In genomic region chr1:24143504-24143903, GRCm38 (mm10) we compare ENCODE assay signal across 32 mouse cellular contexts. TPM values are rescaled to one million over a fixed set of nuclear protein-coding genes. Genes with fewer than 3 reads are reported as not detected.
DNase-seq lines count a peak whose midpoint lies in the region; ATAC-seq and TF ChIP-seq lines count a peak whose summit lies in the region.
"Had no signal": no experiment of that assay in that cellular context is flagged by ENCODE, and none has a peak within 500 bp of the region (broad histone marks: within the 10 kb centered on the region; RNA-seq: fewer than 3 reads in every experiment).

No protein-coding gene starts in this region.

- H3K36me3 ChIP-seq in forebrain, embryonic 15.5 days = no peaks in the 10 kb centered on the region
- H3K36me3 ChIP-seq in forebrain, embryonic 12.5 days (replicated peaks) = no peaks in the 10 kb centered on the region
- H3K36me3 ChIP-seq in hindbrain, postnatal 0 days (ENCODE audit: insufficient read depth, low read length) = no peaks in the 10 kb centered on the region
- no peaks in the 10 kb centered on the region for H3K36me3 ChIP-seq in hindbrain, embryonic 13.5 days
- no peaks in the 10 kb centered on the region for H3K36me3 ChIP-seq in limb, embryonic 10.5 days
- H3K36me3 ChIP-seq: embryonic facial prominence, embryonic 10.5 days; embryonic facial prominence, embryonic 13.5 days; G1E; hindbrain, embryonic 12.5 days had no signal

- no peak overlapping the region for H3K27ac ChIP-seq in forebrain, embryonic 15.5 days (replicated peaks)
- H3K27ac ChIP-seq in forebrain, embryonic 12.5 days = no peak overlapping the region
- H3K27ac ChIP-seq in hindbrain, postnatal 0 days = no peak overlapping the region
- no peak overlapping the region for H3K27ac ChIP-seq in hindbrain, embryonic 13.5 days
- peak overlapping the region; percentile 50 for H3K27ac ChIP-seq in limb, embryonic 10.5 days
- H3K27ac ChIP-seq: embryonic facial prominence, embryonic 10.5 days; embryonic facial prominence, embryonic 13.5 days; gastrocnemius, adult 2 months; hindbrain, embryonic 12.5 days had no signal

- no peaks in the 10 kb centered on the region for H3K9me3 ChIP-seq in forebrain, embryonic 15.5 days
- H3K9me3 ChIP-seq in forebrain, embryonic 12.5 days = no peaks in the 10 kb centered on the region
- no peaks in the 10 kb centered on the region for H3K9me3 ChIP-seq in hindbrain, postnatal 0 days (ENCODE audit: low read length)
- no peaks in the 10 kb centered on the region for H3K9me3 ChIP-seq in hindbrain, embryonic 13.5 days
- H3K9me3 ChIP-seq in limb, embryonic 10.5 days (replicated peaks) = no peaks in the 10 kb centered on the region
- H3K9me3 ChIP-seq: embryonic facial prominence, embryonic 10.5 days; embryonic facial prominence, embryonic 13.5 days; G1E; hindbrain, embryonic 12.5 days had no signal

- H3K27me3 ChIP-seq in forebrain, embryonic 15.5 days = no peaks in the 10 kb centered on the region
- no peaks in the 10 kb centered on the region for H3K27me3 ChIP-seq in forebrain, embryonic 12.5 days
- H3K27me3 ChIP-seq in hindbrain, postnatal 0 days (ENCODE audit: insufficient read depth, low read length) = no peaks in the 10 kb centered on the region
- H3K27me3 ChIP-seq in hindbrain, embryonic 13.5 days = no peaks in the 10 kb centered on the region
- H3K27me3 ChIP-seq in limb, embryonic 10.5 days (ENCODE audit: low read depth, poor library complexity, severe bottlenecking) = no peaks in the 10 kb centered on the region
- H3K27me3 ChIP-seq: CH12.LX; embryonic facial prominence, embryonic 13.5 days; hindbrain, embryonic 12.5 days had no signal

- peak; percentile 10 for DNase-seq in hindbrain, postnatal 0 days (ENCODE audit: low spot score)
- DNase-seq in brain, adult 2 months (ENCODE audit: low read depth, low spot score) = peak; percentile 33
- no peak for DNase-seq in limb, embryonic 10.5 days (ENCODE audit: low spot score)
- no peak for DNase-seq in urinary bladder, adult 18-20 months (ENCODE audit: low spot score in 2 of 2)
- DNase-seq: adrenal gland, postnatal 10 days; adrenal gland, postnatal 36 days; B cell, adult 2 months; cerebellum, adult 11-12 months; cerebellum, adult 8-10 months; cerebellum, postnatal 10 days; cerebellum, postnatal 36 days; embryo, embryonic 11 days; gastrocnemius, adult 2 months; gastrocnemius, postnatal 14 days; heart, adult 11 months had no signal

- no peak for TF ChIP-seq CTCF in hindbrain, postnatal 0 days (IDR thresholded peaks at IDR 0.05; ENCODE audit: low read depth)

- 76% methylated on average over 8 of the region's 8 CpGs for WGBS in forebrain, embryonic 15.5 days
- WGBS in forebrain, embryonic 12.5 days = 81% methylated on average over 8 of the region's 8 CpGs
- 71% methylated on average over 8 of the region's 8 CpGs for WGBS in hindbrain, postnatal 0 days
- WGBS in hindbrain, embryonic 13.5 days = 72% methylated on average over 8 of the region's 8 CpGs
- 87% methylated on average over 8 of the region's 8 CpGs for WGBS in limb, embryonic 10.5 days

- no peak overlapping the region for H3K4me2 ChIP-seq in forebrain, embryonic 15.5 days (replicated peaks)
- H3K4me2 ChIP-seq in forebrain, embryonic 12.5 days = no peak overlapping the region
- no peak overlapping the region for H3K4me2 ChIP-seq in hindbrain, postnatal 0 days (ENCODE audit: low read depth, low read length)
- no peak overlapping the region for H3K4me2 ChIP-seq in hindbrain, embryonic 13.5 days
- H3K4me2 ChIP-seq: embryonic facial prominence, embryonic 13.5 days; heart, embryonic 11.5 days; hindbrain, embryonic 12.5 days had no signal

- 0 out of 2 replicates have a peak, but pooled peaks have one; percentile 51 for ATAC-seq in forebrain, embryonic 15.5 days (replicated peaks)
- ATAC-seq in forebrain, embryonic 12.5 days (ENCODE audit: low FRiP score) = no peak
- ATAC-seq in hindbrain, postnatal 0 days = no peak
- no peak for ATAC-seq in hindbrain, embryonic 13.5 days (ENCODE audit: low FRiP score)
- ATAC-seq: hindbrain, embryonic 16.5 days; inflammation-experienced regulatory T-cells, adult 6 months; intestine, embryonic 16.5 days; Patski had no signal

- peaks cover 8% of the 10 kb centered on the region; the same call in 1 of the 2 replicates for H3K4me1 ChIP-seq in forebrain, embryonic 15.5 days
- H3K4me1 ChIP-seq in forebrain, embryonic 12.5 days = 0 out of 2 replicates have a peak, but pooled peaks cover 5% of the 10 kb centered on the region
- H3K4me1 ChIP-seq in hindbrain, postnatal 0 days (ENCODE audit: insufficient read depth, low read length) = no peaks in the 10 kb centered on the region
- H3K4me1 ChIP-seq in hindbrain, embryonic 13.5 days (replicated peaks) = no peaks in the 10 kb centered on the region
- H3K4me1 ChIP-seq in limb, embryonic 10.5 days = peaks cover 11% of the 10 kb centered on the region; the same call in 1 of the 2 replicates
- H3K4me1 ChIP-seq: embryonic facial prominence, embryonic 10.5 days; embryonic facial prominence, embryonic 13.5 days; hindbrain, embryonic 12.5 days had no signal

- no peak overlapping the region for H3K9ac ChIP-seq in forebrain, embryonic 15.5 days (replicated peaks)
- no peak overlapping the region for H3K9ac ChIP-seq in forebrain, embryonic 12.5 days
- H3K9ac ChIP-seq in hindbrain, postnatal 0 days (replicated peaks; ENCODE audit: low read length) = no peak overlapping the region
- H3K9ac ChIP-seq in hindbrain, embryonic 13.5 days = no peak overlapping the region
- H3K9ac ChIP-seq: embryonic facial prominence, embryonic 13.5 days; hindbrain, embryonic 12.5 days had no signal

- no peak overlapping the region for H3K4me3 ChIP-seq in forebrain, embryonic 15.5 days
- no peak overlapping the region for H3K4me3 ChIP-seq in forebrain, embryonic 12.5 days (replicated peaks)
- H3K4me3 ChIP-seq in hindbrain, postnatal 0 days (ENCODE audit: low read length) = no peak overlapping the region
- H3K4me3 ChIP-seq in hindbrain, embryonic 13.5 days = no peak overlapping the region
- no peak overlapping the region for H3K4me3 ChIP-seq in limb, embryonic 10.5 days
- H3K4me3 ChIP-seq: embryonic facial prominence, embryonic 10.5 days; embryonic facial prominence, embryonic 13.5 days; erythroblast, embryonic 14.5 days; gastrocnemius, adult 2 months; hindbrain, embryonic 12.5 days had no signal

RNA-seq across cellular contexts. Expression of gene Col9a1, which starts 33.9 kb away (rescaled TPM):
- 1.3 TPM in 2 replicates for polyA plus RNA-seq in forebrain, embryonic 15.5 days (2015; fragmentation: Nextera tagmentation; extraction: Ambion mirVana)
- 8.4 and 13.8 TPM in 2 replicates for polyA plus RNA-seq in forebrain, embryonic 12.5 days (2016; fragmentation: Nextera tagmentation; extraction: Ambion mirVana)
- 2.4 and 3.7 TPM in 2 replicates for total RNA-seq in hindbrain, postnatal 0 days (2014; rRNA removed)
- polyA plus RNA-seq in hindbrain, postnatal 0 days (2015; fragmentation: Nextera tagmentation; extraction: Ambion mirVana) = 3.0 TPM in 2 replicates
- polyA plus RNA-seq in hindbrain, embryonic 13.5 days (2015; fragmentation: Nextera tagmentation; extraction: Ambion mirVana) = 5.9 and 13.1 TPM in 2 replicates
- polyA plus RNA-seq in limb, embryonic 10.5 days (2016; fragmentation: Nextera tagmentation; extraction: Ambion mirVana) = 41.3 and 81.1 TPM in 2 replicates
- total RNA-seq: adrenal gland, adult 18-20 months; adrenal gland, postnatal 36 days; CH12.LX; heart, adult 8-10 months; hematopoietic stem cell, adult 5-6 weeks had no signal
- polyA plus RNA-seq: G1E; inflammation-experienced regulatory T-cells, adult 6 months; Patski had no signal

RNA-seq across cellular contexts. Expression of gene Fam135a, which starts 43.4 kb away (rescaled TPM):
- 31.0 and 32.2 TPM in 2 replicates for polyA plus RNA-seq in forebrain, embryonic 15.5 days (2015; fragmentation: Nextera tagmentation; extraction: Ambion mirVana)
- 39.0 and 43.9 TPM in 2 replicates for polyA plus RNA-seq in forebrain, embryonic 12.5 days (2016; fragmentation: Nextera tagmentation; extraction: Ambion mirVana)
- total RNA-seq in hindbrain, postnatal 0 days (2014; rRNA removed) = 29.8 and 31.9 TPM in 2 replicates
- polyA plus RNA-seq in hindbrain, postnatal 0 days (2015; fragmentation: Nextera tagmentation; extraction: Ambion mirVana) = 23.0 and 26.3 TPM in 2 replicates
- 31.3 and 31.5 TPM in 2 replicates for polyA plus RNA-seq in hindbrain, embryonic 13.5 days (2015; fragmentation: Nextera tagmentation; extraction: Ambion mirVana)
- 32.1 and 39.2 TPM in 2 replicates for polyA plus RNA-seq in limb, embryonic 10.5 days (2016; fragmentation: Nextera tagmentation; extraction: Ambion mirVana)
- polyA plus RNA-seq: erythroblast, embryonic 14.5 days; G1E had no signal

Comparison
In these comparisons a context has a peak if more than half of its experiments do, and no peak if none do; other contexts are left out.
1. DNase-seq: peak in hindbrain, postnatal 0 days (single experiment) and brain, adult 2 months (single experiment); none in limb, embryonic 10.5 days (single experiment) and urinary bladder, adult 18-20 months (0 of 2).